Mouse (Mus musculus) embryo, embryonic 11 days (tissue): ENCODE measurements around the gene Nrde2.
"Not testable (repeated sequence)": the region's sequence is repeated elsewhere in the genome, so short reads cannot be mapped to it uniquely, and the experiment has no call there.

Experiments used
- DNase-seq: peaks from one replicate; pipeline ENCODE4 v3.0.0-alpha.2; 2015

Gene Nrde2

DNA sequence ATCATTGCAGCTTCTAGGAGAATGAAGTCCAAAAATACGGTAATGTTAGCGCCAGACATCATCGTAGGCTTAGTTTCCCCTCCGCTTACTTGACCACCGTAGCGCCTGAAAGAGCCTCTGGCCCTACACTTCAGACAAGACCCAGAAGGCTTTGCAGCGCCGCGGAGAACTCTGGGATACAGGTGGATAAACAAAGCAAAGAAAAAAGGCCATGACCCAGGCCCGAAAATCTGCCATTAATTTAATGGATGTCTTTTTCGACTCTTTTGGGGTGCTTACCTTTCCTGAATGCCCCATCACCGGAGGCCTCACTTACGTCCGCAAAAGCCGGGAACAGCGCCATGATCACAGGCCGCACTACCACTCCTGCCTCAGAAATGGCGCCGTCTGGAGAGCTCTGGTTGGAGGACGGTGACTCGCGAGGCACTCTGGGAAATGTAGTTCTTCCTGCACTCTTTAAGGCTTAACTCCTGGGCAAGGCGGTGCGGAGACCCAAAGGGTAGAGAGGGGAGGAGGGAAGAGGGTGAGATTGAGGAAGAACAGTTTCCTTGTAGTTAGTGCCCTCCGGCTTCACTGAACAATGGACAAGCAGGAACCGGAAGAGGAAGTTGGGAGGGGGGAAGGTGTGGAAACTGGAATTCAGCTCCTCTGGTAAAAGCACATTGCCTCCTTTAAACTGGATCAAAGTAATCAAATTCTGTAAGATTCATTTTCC, at the start of gene Nrde2:
Gene Nrde2 (minus strand): TSS at position 393 of the 715 bp plus-strand sequence.
- DNase-seq = peak; percentile 95

DNA sequence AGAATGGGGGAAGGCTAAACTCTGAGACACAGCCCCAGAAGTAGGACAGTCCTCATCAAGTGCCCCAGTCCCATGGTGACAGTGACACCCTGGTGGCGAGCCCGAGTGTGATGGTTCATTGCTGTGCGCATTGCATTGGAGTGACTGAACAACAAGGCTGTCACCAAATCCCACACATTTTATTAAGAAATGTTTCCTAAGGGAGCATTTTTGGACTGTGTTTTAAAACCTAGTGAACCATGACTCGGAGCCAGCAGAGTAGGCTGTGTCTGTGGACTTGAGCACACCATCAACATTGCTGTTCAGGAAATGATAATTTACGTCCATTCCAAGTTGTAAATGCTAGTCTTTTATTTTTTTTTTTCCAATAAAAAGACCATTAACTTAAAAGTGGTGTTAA, 47.5 kb upstream of the Nrde2 start:
- DNase-seq = no peak

DNA sequence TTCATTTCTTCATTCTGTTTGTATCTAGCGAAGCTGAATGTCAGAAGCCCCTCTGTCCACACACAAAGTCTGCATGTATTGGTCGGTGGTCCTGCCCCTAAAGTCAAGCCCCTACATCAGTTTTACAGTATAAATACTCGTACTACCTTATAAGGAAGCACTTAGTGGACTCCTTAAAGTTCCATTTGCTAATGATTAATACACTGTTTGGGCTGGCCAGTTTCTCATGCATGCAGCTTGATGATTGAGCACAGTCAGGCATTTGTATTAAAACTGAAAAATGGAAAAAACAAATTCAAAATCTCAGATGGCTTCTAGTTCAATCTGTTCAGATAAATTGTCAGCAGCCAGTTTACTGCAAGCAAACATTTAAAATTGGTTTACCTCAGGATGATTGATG, 47.1 kb upstream of the Nrde2 start:
- no peak for DNase-seq

DNA sequence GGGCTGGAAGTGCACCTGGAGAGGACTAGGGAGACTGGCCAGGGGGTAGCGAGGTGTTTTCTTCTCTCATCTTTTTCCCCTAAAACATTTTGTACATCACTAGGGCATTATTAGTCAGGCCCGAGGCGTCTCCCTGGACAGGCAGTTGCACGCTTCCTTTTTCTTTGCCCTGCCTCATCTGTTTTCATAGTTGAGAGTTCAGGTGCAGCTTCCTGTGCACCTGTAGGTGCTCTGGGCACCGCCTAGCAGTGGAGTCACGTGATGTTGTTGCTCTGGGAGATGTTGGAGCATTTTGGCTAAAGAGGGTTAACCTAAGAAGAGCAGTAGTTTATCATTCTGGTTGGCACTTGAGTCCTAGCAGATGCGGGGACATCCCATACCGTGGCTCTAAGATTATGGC, 45.7 kb upstream of the Nrde2 start:
- no peak for DNase-seq

DNA sequence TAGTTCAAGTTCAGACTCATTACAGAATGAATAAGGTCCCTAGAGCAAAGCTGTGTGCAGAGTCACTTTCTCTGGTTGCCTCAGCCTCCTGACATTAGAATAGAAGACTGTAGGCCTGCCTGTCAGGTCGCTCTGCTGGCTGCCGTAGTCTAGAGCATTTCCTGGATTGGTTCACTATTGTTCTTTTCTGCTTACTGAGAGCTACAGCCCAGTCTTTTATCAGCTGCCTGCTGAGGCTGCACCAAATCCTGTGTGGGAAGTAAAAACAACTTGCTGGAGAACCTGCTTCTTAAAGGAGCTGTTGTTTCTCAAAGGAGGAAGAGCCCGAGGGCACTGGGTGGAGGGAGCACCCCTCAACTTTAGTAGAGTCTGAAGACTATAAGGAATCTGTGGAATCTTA, 44.3 kb upstream of the Nrde2 start:
- DNase-seq = no peak

DNA sequence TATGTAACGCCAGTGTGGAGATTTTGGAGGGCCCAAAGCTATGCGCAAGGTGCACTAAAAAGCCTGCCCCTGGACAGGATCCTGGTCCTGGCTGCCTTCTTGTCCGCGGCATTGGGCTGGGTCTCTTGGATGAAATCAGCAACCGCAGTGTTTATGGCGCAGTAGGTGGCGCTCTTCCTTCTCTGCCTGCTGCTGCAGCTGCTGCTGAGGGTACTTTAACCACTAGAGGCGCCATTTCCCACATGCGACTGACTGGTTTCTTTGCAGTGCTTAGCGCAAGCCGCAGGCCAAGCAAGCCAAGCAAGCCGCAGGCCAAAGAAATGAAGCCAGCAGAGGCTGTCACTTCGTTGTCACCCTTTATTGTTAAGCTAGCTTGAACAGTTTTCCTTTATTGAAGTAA, 42.4 kb upstream of the Nrde2 start:
- peak; percentile 96 for DNase-seq

DNA sequence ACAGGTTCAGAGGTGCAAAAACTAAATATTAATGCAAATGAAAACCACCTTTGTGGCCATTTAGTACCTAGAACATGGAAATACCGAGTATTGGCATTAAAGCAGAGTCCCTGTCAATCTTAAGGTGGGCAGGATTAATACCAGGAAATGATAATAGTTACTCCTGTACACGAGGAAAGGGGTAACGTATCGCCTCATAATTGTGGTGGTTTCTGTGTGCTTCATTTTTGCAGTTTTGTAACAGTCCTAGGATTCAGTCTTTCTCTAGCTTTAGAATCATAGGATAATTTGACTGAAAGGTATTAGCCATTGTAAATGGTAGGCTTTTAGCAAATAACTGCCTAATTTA, 41.9 kb upstream of the Nrde2 start:
- DNase-seq = no peak

DNA sequence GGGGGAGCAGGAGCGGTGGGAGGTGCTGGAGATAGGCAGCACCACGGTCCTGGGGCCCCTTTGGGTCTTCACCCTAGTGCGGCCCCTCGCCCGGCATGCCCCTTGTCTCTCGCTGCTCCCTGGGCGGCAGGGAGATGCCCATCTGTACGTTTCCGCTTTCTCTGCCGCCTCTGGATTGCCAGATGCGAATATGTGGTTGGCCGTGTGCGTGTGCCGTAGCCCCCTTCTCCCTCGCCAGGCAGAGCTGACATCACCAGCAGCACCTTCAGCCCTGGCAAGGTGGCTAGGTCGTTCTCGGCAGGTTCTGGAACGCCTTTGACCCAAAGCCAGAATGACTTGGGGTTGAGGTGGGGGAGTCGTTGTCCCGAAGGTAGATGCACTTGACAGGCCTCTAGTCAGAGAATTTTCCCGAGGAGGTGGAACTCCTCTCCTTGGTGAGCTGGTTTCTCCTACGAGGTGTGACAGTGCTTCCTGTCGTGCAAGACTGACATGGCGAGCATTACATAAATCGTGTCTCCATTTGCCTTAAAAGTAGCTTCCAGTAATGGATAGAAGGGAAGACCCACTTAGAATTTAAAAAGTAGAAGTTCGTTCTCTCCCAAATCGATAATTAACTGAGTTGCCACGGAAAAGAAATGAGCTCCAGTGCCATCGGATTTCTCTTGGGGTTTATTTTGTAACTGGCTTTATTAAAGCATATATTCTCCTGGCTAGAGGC, 41.4 kb upstream of the Nrde2 start:
- DNase-seq = no peak

DNA sequence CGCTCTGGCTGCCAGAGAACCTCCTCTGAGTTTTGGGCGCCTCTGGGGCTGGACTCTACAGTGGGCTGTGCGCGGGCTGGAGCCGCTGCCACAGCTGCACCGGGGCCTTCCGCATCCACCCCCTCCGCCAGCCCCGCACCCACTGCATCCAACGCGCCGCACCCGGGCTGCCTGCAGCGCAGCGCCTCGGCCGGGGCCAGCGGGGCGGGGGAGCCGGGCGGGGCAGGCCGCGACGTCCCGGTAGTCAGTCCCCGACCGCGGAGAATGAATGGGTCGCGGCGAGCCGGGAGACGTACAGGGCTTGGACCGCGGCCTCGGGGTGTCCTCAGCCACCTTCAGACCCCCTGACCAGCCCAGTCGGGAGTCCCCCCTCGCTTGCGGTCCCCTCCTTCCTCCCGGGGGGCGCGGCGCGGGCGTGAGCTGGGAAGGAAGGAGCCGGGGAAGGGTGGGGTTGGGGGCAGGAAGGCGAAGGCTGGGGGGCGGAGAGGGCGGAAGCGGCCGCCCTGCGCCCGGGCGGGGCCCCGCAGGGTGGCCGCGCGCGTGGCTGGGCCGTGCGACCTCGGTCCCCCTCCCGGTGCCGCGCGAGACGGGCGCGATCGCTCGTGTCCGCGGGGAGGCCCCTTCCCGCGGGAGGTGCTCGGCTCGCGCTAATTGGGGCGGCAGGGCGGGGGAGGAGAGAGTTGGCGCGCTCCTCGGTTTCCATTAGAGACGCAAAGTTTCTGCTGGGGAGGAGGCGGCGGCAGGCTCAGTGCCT, 40.6 kb upstream of the Nrde2 start:
- DNase-seq = peak; percentile 70

DNA sequence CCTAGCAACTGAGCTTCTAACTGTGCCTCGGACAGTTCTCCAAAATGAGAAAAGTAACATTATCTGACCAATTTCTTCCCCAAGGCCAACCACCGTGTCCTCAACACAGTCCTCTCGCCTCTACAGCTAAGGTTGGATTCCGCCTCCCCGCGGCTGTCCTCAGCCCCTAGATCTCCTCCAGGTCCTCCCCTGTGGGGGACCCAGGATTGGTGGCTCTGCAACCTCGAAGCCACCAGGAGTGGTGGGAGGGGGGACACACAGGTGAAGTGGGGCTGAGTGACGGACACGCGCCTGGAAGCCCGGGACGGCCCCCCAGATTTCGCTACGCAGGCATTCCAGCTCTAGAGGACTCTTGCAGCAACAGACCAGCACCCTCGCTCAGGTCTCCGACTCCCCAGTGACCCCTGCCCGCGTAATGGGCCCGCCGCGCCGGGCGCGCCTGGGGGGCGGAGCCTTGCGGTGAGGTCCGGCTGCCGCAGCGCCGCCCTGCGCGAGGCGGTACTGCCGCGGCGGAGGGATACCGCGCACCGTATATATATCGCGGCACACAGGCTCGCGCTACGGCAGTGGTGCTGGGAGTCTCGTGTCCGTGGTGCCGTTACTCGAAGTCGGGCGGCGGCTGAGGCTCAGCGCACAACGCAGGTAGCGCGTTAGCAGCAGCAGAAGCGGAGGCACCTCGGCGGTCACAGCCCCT, 39.7 kb upstream of the Nrde2 start, which contains the start of gene Calm1:
Gene Calm1 (plus strand): TSS at position 469 of the 694 bp plus-strand sequence.
- peak; percentile 96 for DNase-seq

DNA sequence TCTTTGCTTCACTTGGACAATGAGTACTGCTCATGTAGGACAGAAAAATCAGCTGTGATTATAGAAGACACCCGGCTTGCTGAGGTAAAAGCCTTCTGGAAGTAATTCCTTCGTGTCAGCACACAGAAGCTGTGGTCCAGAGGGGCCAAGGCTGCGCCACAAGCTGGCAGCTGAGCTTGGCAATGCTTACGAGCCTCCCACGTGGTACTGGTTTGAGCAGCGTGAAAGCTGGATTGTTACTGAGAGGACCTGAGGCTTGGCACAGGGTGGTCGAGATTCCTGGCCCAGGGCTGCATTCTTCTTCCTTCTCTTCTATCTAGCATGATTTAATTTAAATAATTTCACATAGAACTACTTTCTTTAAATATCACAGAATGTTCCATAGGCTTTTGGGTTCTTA, 37.3 kb upstream of the Nrde2 start:
- DNase-seq = no peak

DNA sequence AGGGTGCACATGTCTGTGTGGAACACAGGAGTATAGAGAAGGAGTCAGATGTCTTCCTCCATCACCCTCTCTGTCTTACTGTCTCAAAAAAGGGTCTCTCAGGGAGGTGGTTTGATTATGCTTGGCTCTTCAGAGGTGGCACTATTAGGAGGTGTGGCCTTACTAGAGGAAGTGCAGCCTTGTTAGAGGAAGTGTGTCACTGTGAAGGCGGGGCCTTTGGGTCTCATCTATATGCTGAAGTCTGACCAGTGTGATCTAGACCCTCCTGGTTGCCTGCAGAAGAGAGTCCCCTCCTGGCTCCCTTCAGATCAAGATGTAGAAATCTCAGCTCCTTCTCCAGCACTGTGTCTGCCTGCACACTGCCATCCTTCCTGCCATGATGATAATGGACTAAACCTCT, 34.7 kb upstream of the Nrde2 start:
- DNase-seq = no peak

DNA sequence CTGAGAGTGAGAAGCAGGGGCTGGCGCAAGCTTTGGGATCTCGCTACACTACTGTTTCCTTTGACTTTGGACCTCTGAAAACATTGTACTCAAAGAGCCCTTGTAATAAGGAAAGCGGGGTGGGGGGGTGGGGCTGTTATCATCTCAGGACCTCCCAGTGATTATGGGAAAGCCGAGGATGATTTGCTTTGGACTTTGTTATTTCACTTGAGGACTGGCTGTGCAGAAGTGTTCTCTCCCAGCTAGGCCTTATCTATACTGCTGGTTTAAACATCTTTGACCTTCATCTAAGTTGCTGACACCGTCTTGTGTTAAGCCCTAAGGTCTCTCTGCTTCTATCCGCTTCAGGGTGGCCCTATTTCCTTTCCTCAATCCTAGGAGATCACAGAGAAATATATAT, 31.3 kb upstream of the Nrde2 start:
- DNase-seq = no peak

DNA sequence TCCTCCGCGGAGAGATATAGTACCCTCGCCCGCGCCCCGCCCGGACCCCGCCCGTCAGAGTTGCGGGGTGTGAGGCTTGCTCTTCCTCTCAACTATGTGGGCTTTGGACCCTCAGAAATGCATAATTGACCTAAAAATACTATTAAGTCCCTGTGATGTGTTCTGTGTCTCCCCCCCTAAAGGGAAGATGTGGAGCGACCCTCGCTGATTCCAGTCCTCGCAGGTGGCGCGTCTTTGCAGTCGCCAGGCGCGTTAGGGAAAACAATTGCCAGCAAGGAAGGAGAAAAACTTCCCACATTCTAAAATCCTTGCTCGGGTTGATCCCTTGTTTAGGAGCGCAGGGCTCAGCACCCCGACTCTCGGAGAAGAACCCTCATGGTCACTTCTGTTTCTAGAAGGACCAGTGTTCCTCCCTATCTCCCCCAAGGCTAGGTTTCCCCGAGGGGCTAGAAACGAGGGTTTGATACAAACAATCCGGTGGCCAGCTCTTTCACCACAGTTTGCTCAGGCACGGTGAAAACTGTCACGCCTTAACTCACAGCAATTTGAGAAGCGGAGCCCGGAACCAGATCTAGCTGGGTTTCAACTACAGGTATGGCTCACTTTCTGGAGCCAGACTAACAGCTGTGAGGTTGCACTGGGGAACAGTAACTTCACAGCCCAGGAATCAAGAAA, 28.4 kb upstream of the Nrde2 start:
- DNase-seq = peak; percentile 56

DNA sequence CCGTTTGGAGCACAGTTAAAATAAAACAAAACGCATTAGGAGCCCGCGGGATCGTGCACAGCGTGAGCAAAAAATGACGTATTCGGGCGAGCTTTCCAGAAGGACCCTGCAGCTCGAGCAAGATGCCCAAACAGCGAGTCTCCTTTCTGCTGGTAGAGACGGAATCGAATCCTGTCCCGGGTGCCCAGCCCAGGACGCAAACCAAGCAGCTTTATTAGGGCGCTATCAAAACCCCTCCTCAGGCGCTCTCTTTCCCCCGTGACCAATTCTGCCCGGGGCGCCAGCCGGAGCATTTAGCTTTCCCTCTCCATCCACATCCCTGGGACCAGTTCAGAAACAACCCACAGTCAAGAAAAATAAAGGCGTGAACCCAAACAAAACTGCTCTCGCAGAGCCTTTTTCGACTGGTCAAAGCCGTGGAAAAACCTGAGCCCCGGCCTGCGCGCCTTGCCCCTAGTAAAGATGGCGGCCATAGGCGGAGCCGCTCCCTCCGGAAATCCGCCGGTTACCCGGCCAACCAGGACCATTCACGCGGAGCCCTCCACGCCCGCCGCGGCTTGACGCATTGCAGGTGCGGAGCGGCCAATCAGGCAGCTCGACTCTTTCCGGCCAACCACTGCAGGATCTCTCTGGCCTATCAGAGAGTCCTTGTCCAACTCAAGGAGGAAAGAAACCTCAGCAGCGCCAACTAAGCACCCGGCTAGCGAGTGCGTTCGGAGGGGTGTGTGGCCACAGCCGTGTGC, 27.7 kb upstream of the Nrde2 start:
- peak; percentile 100 for DNase-seq

DNA sequence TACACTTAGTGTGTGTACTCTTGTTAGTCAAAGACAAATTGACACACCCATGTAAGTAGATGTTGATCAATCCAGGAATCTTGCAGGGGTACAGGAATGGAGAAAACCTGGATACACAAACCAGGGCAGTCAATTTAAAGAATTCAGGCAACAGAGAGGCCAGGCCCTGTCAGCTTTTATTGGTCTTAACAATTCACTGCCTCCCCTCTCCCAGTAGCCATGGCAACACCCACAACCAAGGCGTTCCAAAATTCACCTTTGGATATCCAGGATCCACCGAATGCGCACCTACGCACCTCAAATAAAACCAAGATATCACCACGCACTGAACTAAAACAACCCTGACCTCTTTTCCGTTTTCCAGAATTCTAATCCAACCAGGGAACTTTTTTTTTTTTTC, 26.9 kb upstream of the Nrde2 start:
- peak; percentile 74 for DNase-seq

DNA sequence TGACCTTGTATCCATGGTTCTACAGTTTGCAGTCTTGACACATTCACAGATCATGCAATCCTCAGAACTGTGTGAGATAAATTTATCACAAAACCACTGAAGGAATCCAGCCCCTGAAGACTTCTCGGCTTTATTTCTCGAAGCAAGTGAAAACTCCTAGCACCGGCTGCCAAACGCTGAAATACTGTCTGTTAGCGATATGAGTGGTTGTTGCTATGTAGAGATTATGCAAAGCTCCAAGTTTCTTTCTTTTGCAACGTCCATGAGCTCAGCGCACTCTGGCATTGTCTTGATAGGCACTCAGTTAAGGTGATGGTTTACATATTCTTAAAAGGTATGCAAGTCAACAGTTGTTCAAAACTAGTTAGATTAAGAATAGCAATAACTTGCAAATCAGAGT, 26.4 kb upstream of the Nrde2 start:
- no peak for DNase-seq

DNA sequence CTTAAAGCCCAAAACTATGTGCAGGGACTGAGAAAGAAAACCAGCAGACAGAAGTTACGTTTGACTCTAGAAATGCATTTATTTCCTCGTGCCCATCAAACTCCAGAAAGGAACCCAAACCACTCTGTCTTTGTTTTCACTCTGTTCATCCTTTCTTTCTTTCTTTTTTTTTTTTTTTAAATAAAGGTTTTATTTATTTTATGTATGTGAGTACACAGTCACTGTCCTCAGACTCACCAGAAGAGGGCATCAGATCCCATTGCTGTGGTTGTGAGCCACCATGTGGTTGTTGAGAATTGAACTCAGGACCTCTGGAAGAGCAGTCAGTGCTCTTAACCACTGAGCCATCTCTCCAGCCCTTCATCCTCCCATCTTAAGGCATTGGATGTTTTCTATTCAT, 25.5 kb upstream of the Nrde2 start:
- not testable (repeated sequence) for DNase-seq

DNA sequence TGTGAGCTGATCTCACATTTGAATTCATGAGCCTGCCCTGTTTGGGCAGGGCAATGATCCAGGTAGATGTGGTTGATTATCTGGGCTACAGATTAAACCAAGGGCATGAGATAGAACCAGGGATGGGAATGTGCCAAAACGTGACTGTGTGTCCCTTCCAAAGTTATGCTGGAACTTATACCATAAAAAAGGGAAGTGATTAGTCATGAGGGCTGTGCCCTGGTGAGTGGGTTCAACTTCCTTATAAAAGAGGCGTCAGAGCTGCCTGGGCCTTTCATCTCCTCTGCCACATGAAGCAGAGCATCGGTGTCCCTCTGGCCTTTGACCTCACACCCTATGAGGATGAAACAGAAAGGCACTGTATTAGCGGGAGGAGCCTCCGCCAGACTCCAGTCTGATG, 24.5 kb upstream of the Nrde2 start:
- no peak for DNase-seq

DNA sequence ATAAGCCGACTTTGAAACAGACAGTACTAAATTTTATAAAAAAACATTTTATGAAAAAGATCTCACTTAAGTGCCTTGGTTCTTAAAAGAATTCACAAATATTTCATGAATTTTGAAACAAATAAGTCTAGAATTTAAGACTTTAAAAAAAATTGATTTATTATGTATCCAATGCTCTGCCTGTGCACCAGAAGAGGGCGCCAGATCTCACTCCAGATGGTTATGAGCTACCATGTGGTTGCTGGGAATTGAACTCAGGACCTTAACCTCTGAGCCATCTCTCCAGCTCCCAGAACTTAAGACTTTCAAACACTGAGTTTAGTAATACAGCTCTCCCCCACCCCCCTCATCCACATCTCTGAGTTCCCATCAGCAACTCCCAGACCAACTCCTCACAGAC, 23.2 kb upstream of the Nrde2 start:
- DNase-seq = no peak

DNA sequence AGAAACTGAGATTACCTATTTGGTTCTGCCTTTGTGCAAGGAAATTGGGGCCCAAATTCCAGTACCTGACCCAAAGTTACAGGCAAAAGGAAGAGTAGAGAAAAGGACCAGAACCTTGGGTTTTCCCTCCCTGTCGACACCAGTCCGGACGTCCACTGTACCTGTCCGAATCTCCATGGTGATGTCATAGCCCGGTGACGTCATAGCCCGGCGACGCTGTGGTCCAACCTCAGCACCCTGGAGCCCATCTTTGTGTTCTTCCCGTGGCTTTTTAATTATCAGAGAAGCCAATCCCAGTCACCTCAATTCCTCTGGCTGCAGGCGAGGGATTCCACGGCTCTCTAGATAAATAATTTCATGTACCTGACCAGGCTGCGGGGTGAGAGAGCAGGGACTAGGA, 21.3 kb upstream of the Nrde2 start:
- DNase-seq = no peak

DNA sequence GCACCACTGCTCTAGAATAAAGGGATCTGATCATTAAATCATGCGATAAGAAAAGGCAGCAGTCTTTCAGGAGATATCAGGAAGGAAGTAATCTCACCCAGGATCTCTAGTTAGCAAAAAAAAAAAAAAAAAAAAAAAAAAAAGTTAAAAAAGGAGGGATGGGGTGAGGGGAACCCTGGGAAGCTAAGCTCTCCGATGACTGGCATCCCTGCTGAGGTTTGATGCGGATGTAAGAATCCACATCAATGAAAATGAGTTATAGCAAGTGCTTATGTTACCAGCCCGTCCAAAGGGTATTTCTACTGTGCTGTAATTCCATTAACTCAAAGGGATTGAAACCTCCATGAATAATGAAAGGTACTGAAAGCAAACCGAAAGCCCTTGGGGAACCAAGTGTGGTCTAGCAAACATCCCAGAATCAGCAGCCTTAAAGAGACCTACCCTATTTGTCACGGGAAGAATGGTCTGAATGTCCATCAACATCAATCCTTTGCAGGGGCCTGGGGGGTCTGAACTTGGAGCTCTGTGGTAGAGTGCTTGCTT, 19.5 kb upstream of the Nrde2 start:
- no peak for DNase-seq
